Mouse (Mus musculus) cerebellum, adult 18-20 months (tissue): ENCODE data around the gene Tekt1.
A peak's percentile ranks its signal among the peaks of the same experiment; 100 is the strongest.
"Not testable (repeated sequence)": the region's sequence is repeated elsewhere in the genome, so short reads cannot be mapped to it uniquely, and the experiment has no call there.

Source experiments
- DNase-seq, 2 experiments: peaks; one replicate each; pipeline ENCODE4 v3.0.0; 2021

The Tekt1 gene

GRCm38 (mm10) chr11:72389407-72390142 is 27.3 kb upstream of the Tekt1 start:
- no peak for DNase-seq

- DNase-seq: no peak
Observed at GRCm38 (mm10) chr11:72388113-72388529, 25.9 kb upstream of the Tekt1 start.

- DNase-seq: no peak
Observed at GRCm38 (mm10) chr11:72379351-72379750, 17.1 kb upstream of the Tekt1 start.

- DNase-seq: no peak
Observed at GRCm38 (mm10) chr11:72378222-72378621, 16.0 kb upstream of the Tekt1 start.

- DNase-seq: no peak
Observed at GRCm38 (mm10) chr11:72376562-72376961, 14.3 kb upstream of the Tekt1 start.

- no peak for DNase-seq
Observed at GRCm38 (mm10) chr11:72369904-72370672, 7.8 kb upstream of the Tekt1 start.

GRCm38 (mm10) chr11:72367934-72368674 is 5.9 kb upstream of the Tekt1 start:
- DNase-seq: no peak

- no peak for DNase-seq
Observed at GRCm38 (mm10) chr11:72366126-72366525, 3.9 kb upstream of the Tekt1 start.

GRCm38 (mm10) chr11:72364526-72364925 is 2.3 kb upstream of the Tekt1 start:
- DNase-seq: no peak

- no peak for DNase-seq
Observed at GRCm38 (mm10) chr11:72363523-72364240, 1.4 kb upstream of the Tekt1 start.

- DNase-seq: peak; percentile 57 to 60
Observed at GRCm38 (mm10) chr11:72361385-72362346, 576 bp downstream of the Tekt1 start.

- peak; percentile 44 to 61 for DNase-seq
Observed at GRCm38 (mm10) chr11:72354971-72355728, 7.1 kb downstream of the Tekt1 start.

- no peak for DNase-seq
Observed at GRCm38 (mm10) chr11:72353186-72353585, 9.1 kb downstream of the Tekt1 start.

GRCm38 (mm10) chr11:72352272-72352671 is 10.0 kb downstream of the Tekt1 start:
- DNase-seq: no peak

GRCm38 (mm10) chr11:72349652-72350051 is 12.6 kb downstream of the Tekt1 start:
- no peak for DNase-seq

- peak; percentile 53 to 71 for DNase-seq
Observed at GRCm38 (mm10) chr11:72349016-72349415, 13.2 kb downstream of the Tekt1 start.

- no peak for DNase-seq
Observed at GRCm38 (mm10) chr11:72348563-72348962, 13.7 kb downstream of the Tekt1 start.

- no peak for DNase-seq
Observed at GRCm38 (mm10) chr11:72344486-72344885, 17.8 kb downstream of the Tekt1 start.

- DNase-seq: peak; percentile 40 to 47
Observed at GRCm38 (mm10) chr11:72343904-72344303, 18.3 kb downstream of the Tekt1 start.

GRCm38 (mm10) chr11:72343238-72343625 is 19.0 kb downstream of the Tekt1 start:
- not testable (repeated sequence) for DNase-seq
